Mouse (Mus musculus) mesoderm, embryonic 11.5 days (tissue): ENCODE data around the gene Gpatch8.
A peak's percentile ranks its signal among the peaks of the same experiment; 100 is the strongest.

Experiments
- DNase-seq: peaks from one replicate; pipeline ENCODE4 v3.0.0-alpha.2; 2012; ENCODE audit warnings: low read depth, low spot score

Gene Gpatch8

GRCm38 (mm10) chr11:102434816-102435705, 121.1 kb downstream of the Gpatch8 start:
- no peak for DNase-seq

- DNase-seq: peak; percentile 91
These were observed 121.8 kb downstream of the Gpatch8 start for GRCm38 (mm10) chr11:102434406-102434805.

- DNase-seq: no peak
These were observed 122.3 kb downstream of the Gpatch8 start for GRCm38 (mm10) chr11:102433866-102434265.

GRCm38 (mm10) chr11:102432896-102433295, 123.3 kb downstream of the Gpatch8 start:
- DNase-seq: no peak

GRCm38 (mm10) chr11:102432115-102432843, 123.9 kb downstream of the Gpatch8 start:
- no peak for DNase-seq

- no peak for DNase-seq
These were observed 124.5 kb downstream of the Gpatch8 start for GRCm38 (mm10) chr11:102431728-102432114.

- DNase-seq: peak; percentile 84
These were observed 125.1 kb downstream of the Gpatch8 start for GRCm38 (mm10) chr11:102431018-102431645.

GRCm38 (mm10) chr11:102430121-102431017, 125.8 kb downstream of the Gpatch8 start, which contains the start of gene Grn:
Gene Grn, plus strand, starts transcription at chr11:102430315.
- peak; percentile 94 for DNase-seq

- no peak for DNase-seq
These were observed 126.6 kb downstream of the Gpatch8 start for GRCm38 (mm10) chr11:102429551-102429950.

- no peak for DNase-seq
These were observed 127.1 kb downstream of the Gpatch8 start for GRCm38 (mm10) chr11:102428981-102429540.
